Mouse (Mus musculus) myocyte (in vitro differentiated cells): Measurements from ENCODE around the gene 1700021F05Rik.

ENCODE experiments used
- CEBPB ChIP-seq: IDR thresholded peaks from 2 replicates; pipeline ENCODE4 v1.6.1; 2011; ENCODE audit warnings: mild to moderate bottlenecking, moderate library complexity; ENCODE audit not compliant: poor library complexity, insufficient read depth, severe bottlenecking
- MAX ChIP-seq: IDR thresholded peaks from one replicate; pipeline ENCODE4 v1.6.1; 2011; ENCODE audit warnings: low read depth, mild to moderate bottlenecking, control low read depth
- MYOD1 ChIP-seq, 3 experiments: IDR thresholded peaks; one replicate each; pipeline ENCODE4 v1.6.1; 2011; ENCODE audit warnings: control low read depth in 2 of 3, low read depth in 2 of 3, mild to moderate bottlenecking in 2 of 3, moderate library complexity in 1 of 3; ENCODE audit not compliant: insufficient read length in 2 of 3, control insufficient read depth in 1 of 3
- MYOG ChIP-seq, 3 experiments: IDR thresholded peaks; one replicate each; pipeline ENCODE4 v1.6.1; 2011; ENCODE audit warnings: control low read depth in 2 of 3, low read depth in 2 of 3, mild to moderate bottlenecking in 2 of 3; ENCODE audit not compliant: insufficient read length in 2 of 3, control insufficient read depth in 1 of 3, insufficient read depth in 1 of 3
- POLR2A ChIP-seq: IDR thresholded peaks from one replicate; pipeline ENCODE4 v1.6.1; 2011; ENCODE audit warnings: low read depth, mild to moderate bottlenecking, control low read depth, moderate library complexity; ENCODE audit not compliant: insufficient read length
- POLR2AphosphoS2 ChIP-seq: IDR thresholded peaks from one replicate; pipeline ENCODE4 v1.6.1; 2011; ENCODE audit warnings: low read depth, control low read depth; ENCODE audit not compliant: insufficient read length
- REST ChIP-seq: IDR thresholded peaks from one replicate; pipeline ENCODE4 v1.6.1; 2011; ENCODE audit warnings: mild to moderate bottlenecking, control low read depth, moderate library complexity; ENCODE audit not compliant: insufficient read depth, insufficient read length
- TCF12 ChIP-seq: IDR thresholded peaks from one replicate; pipeline ENCODE4 v1.6.1; 2011; ENCODE audit warnings: mild to moderate bottlenecking, control low read depth; ENCODE audit not compliant: poor library complexity, insufficient read depth, severe bottlenecking
- TCF3 ChIP-seq: IDR thresholded peaks from one replicate; pipeline ENCODE4 v1.6.1; 2011; ENCODE audit warnings: low read depth, control low read depth; ENCODE audit not compliant: insufficient read length
- USF1 ChIP-seq: IDR thresholded peaks from one replicate; pipeline ENCODE4 v1.6.1; 2011; ENCODE audit warnings: low read depth, mild to moderate bottlenecking, control low read depth, moderate library complexity

DNA sequence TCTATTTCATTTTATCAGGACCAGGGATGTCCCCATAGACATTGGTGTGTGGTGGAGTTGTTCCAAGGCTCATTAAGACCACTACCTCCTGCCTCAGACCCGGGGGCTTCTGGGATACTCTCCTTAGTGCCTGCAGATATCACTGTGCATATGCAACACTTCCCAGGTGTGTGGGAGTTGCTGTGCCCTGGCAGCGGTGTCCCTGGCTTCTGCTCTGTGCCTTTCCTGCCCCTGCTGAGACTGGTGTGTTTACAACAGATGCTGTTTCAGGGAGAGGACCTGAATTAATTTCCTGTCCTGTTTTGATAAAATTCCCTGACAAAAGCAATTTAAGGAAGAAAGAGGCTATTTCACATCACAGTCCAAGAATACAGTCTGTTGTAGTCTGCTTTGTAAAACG is 10.1 kb upstream of the 1700021F05Rik start:
- TF ChIP-seq POLR2A (no peak), MYOD1 (IDR thresholded peaks at IDR 0.05; ENCODE audit: control insufficient read depth in 1 of 3, insufficient read length in 2 of 3, low read depth in 2 of 3) (no peak), USF1 (no peak), TCF12 (no peak), TCF3 (no peak), CEBPB (no peak), MAX (no peak), MYOG (IDR thresholded peaks at IDR 0.05; ENCODE audit: control insufficient read depth in 1 of 3, insufficient read depth in 1 of 3, insufficient read length in 2 of 3, low read depth in 2 of 3) (no peak), POLR2AphosphoS2 (no peak), REST (no peak)
